Mouse (Mus musculus) stomach, postnatal 0 days (tissue): ENCODE results near the gene Ift122. TPM values are rescaled to one million over a fixed set of nuclear protein-coding genes. Genes with fewer than 3 reads are reported as not detected.
A peak's percentile ranks its signal among the peaks of the same experiment; 100 is the strongest.

ENCODE experiments used
- ATAC-seq: fragments of 200-750 bp; cut with Nextera tagmentation; 2 replicates; pipeline ENCODE4 v1.8.0; 2017; ENCODE audit not compliant: low FRiP score, low TSS enrichment
- DNase-seq: peaks from one replicate; pipeline ENCODE4 v3.0.0-alpha.2; 2016; ENCODE audit warnings: low spot score
- H3K27ac ChIP-seq: fragments of 300-500 bp; sonication (generic); replicated peaks from 2 replicates; pipeline ENCODE4 v1.5.1; 2014; ENCODE audit warnings: mild to moderate bottlenecking, control low read depth
- H3K27me3 ChIP-seq: fragments of 300-500 bp; sonication (generic); 2 replicates; pipeline ENCODE4 v1.6.1; 2014; ENCODE audit warnings: low read length; ENCODE audit not compliant: control insufficient read depth, insufficient read depth
- H3K36me3 ChIP-seq: fragments of 300-500 bp; sonication (generic); 2 replicates; pipeline ENCODE4 v1.6.1; 2014; ENCODE audit warnings: low read length, mixed read lengths; ENCODE audit not compliant: control insufficient read depth, insufficient read depth
- H3K4me1 ChIP-seq: fragments of 300-500 bp; sonication (generic); replicated peaks from 2 replicates; pipeline ENCODE4 v1.6.1; 2014; ENCODE audit warnings: antibody characterized with exemption; ENCODE audit not compliant: control insufficient read depth, insufficient read depth
- H3K4me2 ChIP-seq: fragments of 300-500 bp; sonication (generic); replicated peaks from 2 replicates; pipeline ENCODE4 v1.6.1; 2014; ENCODE audit warnings: low read depth, mild to moderate bottlenecking, control low read depth, moderate library complexity
- H3K4me3 ChIP-seq: fragments of 300-500 bp; sonication (generic); 2 replicates; pipeline ENCODE4 v1.5.1; 2014; ENCODE audit warnings: low read depth, low read length, control low read depth
- H3K9ac ChIP-seq: fragments of 300-500 bp; sonication (generic); 2 replicates; pipeline ENCODE4 v1.6.1; 2014; ENCODE audit warnings: mild to moderate bottlenecking, low read length, control low read depth, mixed read lengths
- H3K9me3 ChIP-seq: fragments of 300-500 bp; sonication (generic); 2 replicates; pipeline ENCODE4 v1.6.1; 2016; ENCODE audit warnings: low read length; ENCODE audit not compliant: control insufficient read depth
- CTCF ChIP-seq: IDR thresholded peaks from 2 replicates; pipeline ENCODE4 v1.5.1; 2016; ENCODE audit warnings: antibody characterized with exemption, low read depth, mild to moderate bottlenecking, moderate library complexity
- EP300 ChIP-seq: optimal IDR thresholded peaks from 2 replicates; pipeline ENCODE3; 2016; ENCODE audit warnings: antibody characterized with exemption
- WGBS: fragments of 180-500 bp; shearing (Covaris S2); extraction: QIAGEN DNeasy Blood & Tissue Kit; methylation state at CpG from one replicate; pipeline ENCODE4 v1.1.7; 2014; 5-methylcytosine and 5-hydroxymethylcytosine counted together
- polyA plus RNA-seq: library from polyadenylated mRNA; unstranded; fragments of >200 nt; fragmentation: Nextera tagmentation; extraction: Ambion mirVana; gene quantifications from 2 replicates; pipeline ENCODE4 v1.2.1, GENCODE M21; 2015

The Ift122 gene
- polyA plus RNA-seq, 1 experiment from 2014 or later: 4.9 TPM

DNA sequence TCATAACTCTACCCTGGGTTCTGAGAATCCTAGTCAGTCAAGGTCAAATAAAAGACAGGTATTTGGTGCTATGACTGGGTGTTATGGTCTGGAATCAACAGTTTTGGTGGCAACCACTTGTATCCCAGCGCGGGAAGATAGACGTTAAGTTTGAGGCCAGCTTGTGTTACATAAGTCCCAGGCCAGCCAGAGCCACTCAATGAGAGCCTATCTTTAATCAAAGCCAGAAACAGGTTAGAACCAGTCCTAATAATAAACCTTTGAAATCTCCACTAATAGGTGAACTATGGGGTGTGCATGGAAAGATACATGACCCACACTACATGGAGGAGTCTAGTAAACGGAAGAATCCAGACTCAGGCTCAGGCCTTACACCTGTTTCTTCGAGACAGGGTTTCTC is 14.5 kb upstream of the Ift122 start:
- no peaks in the 10 kb centered on the region; the same call in 1 of the 2 replicates for H3K36me3 ChIP-seq
- no peaks in the 10 kb centered on the region for H3K27me3 ChIP-seq
- H3K4me2 ChIP-seq: peak overlapping the region; percentile 57
- H3K27ac ChIP-seq: peak overlapping the region; percentile 49; the same call in 1 of the 2 replicates
- H3K9me3 ChIP-seq: no peaks in the 10 kb centered on the region
- 57% methylated on average over 5 of the region's 5 CpGs for WGBS
- H3K4me3 ChIP-seq: peak overlapping the region; percentile 27; the same call in 1 of the 2 replicates
- ATAC-seq (peak; percentile 43), DNase-seq (no peak)
- no peak overlapping the region for H3K9ac ChIP-seq
- H3K4me1 ChIP-seq: no peaks in the 10 kb centered on the region
- TF ChIP-seq EP300: no peak
- no peak for TF ChIP-seq CTCF

DNA sequence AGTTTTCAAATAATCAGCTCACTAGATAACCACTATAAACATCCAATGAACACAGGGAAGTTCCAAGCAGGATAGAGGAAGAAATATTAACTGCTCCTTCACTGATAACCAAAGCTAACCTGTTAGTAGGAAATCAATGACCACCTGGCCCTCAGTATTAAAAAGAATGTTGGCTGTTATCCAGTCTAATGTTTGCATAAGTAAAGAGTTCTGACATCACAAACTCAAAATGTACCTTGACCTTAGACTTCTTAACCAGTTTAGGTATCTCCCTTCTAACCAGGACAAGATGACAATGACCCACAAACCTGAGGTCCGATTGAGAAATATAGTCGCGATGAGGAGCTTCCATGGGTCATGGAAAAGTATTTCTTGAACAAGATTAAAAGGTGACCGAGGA is 8.3 kb upstream of the Ift122 start:
- no peak overlapping the region for H3K4me2 ChIP-seq
- TF ChIP-seq CTCF: no peak
- TF ChIP-seq EP300: no peak
- H3K4me1 ChIP-seq: no peaks in the 10 kb centered on the region
- no peak overlapping the region; the same call in 1 of the 2 replicates for H3K9ac ChIP-seq
- WGBS: 90% methylated on average over 4 of the region's 4 CpGs
- ATAC-seq (no peak), DNase-seq (no peak)
- no peak overlapping the region for H3K27ac ChIP-seq
- H3K4me3 ChIP-seq: no peak overlapping the region
- H3K36me3 ChIP-seq: no peaks in the 10 kb centered on the region; the same call in 1 of the 2 replicates
- H3K9me3 ChIP-seq: no peaks in the 10 kb centered on the region
- H3K27me3 ChIP-seq: no peaks in the 10 kb centered on the region

DNA sequence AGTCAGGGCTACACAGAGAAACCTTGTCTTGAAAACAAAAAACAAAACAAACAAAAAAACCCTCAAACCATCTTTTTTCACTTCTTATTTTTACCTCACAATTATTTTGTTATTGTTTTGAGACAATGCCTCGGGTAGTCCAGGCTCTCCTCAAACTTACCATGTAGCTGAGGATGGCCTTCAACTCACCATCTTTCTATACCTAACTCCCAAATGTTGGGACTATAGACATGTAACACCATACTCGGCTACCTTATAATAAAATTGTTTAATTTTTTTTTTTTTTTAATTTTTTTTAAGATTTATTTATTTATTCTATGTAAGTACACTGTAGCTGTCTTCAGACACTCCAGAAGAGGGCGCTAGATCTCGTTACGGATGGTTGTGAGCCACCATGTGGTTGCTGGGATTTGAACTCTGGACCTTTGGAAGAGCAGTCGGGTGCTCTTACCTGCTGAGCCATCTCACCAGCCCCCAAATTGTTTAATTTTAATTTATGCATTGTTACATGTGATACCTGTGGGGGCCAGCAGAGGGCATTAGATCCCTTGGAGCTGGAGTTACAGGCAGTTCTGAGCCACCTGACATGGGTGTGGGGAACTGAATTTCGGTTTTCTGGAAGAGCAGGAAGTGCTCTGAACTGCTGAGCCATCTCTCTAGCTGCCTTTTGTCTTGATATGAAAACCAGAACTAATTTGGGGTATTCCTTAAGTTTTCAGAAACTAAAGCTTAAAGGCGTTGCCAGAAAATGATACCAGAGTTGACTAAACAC is 6.4 kb upstream of the Ift122 start:
- Histone ChIP-seq H3K4me1 (no peaks in the 10 kb centered on the region), H3K36me3 (no peaks in the 10 kb centered on the region; the same call in 1 of the 2 replicates), H3K27ac (no peak overlapping the region), H3K4me3 (no peak overlapping the region), H3K9me3 (no peaks in the 10 kb centered on the region), H3K27me3 (no peaks in the 10 kb centered on the region), H3K4me2 (no peak overlapping the region), H3K9ac (no peak overlapping the region)
- TF ChIP-seq EP300: no peak
- TF ChIP-seq CTCF: peak; percentile 81
- 51% methylated on average over 5 of the region's 8 CpGs for WGBS
- peak; percentile 73 for ATAC-seq
- DNase-seq: peak; percentile 66

DNA sequence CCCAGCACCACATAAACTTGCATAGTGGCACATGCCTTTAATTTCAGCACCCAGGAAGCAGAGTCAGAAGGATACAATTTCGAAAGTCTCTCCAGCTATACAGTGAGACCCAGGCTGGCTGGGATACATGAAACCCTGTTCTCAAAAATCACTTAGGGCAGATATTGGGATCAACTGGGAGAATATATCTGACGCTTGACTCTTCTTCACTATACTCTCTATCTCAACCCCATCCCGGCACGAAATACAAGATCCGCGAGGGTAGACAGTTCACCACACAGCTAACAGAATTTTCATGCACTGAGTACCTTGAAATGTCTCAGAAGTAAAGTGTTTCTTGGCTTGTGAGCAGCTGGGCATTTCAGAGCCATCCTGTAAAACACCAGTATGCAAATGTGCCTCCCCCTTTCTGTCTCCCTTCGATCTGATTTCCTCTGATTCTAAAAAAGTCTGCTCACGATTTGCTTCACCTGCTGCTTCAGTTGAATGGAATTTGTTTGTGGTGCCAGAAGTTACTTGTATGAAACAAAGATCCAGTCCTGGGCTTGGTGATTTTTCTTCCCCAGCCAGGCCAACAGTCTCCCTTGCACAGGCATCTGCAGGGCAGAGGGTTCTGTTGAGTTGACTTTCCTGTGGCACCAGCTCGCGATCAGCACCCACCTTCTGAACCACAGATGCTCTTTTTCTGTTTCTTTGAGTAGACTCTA is 4.5 kb upstream of the Ift122 start:
- Histone ChIP-seq H3K4me1 (no peaks in the 10 kb centered on the region), H3K4me2 (no peak overlapping the region), H3K27me3 (no peaks in the 10 kb centered on the region), H3K9ac (no peak overlapping the region), H3K27ac (no peak overlapping the region), H3K9me3 (no peaks in the 10 kb centered on the region), H3K4me3 (no peak overlapping the region), H3K36me3 (no peaks in the 10 kb centered on the region)
- 91% methylated on average over 10 of the region's 10 CpGs for WGBS
- no peak for TF ChIP-seq EP300
- no peak for TF ChIP-seq CTCF
- DNase-seq (no peak), ATAC-seq (no peak)

DNA sequence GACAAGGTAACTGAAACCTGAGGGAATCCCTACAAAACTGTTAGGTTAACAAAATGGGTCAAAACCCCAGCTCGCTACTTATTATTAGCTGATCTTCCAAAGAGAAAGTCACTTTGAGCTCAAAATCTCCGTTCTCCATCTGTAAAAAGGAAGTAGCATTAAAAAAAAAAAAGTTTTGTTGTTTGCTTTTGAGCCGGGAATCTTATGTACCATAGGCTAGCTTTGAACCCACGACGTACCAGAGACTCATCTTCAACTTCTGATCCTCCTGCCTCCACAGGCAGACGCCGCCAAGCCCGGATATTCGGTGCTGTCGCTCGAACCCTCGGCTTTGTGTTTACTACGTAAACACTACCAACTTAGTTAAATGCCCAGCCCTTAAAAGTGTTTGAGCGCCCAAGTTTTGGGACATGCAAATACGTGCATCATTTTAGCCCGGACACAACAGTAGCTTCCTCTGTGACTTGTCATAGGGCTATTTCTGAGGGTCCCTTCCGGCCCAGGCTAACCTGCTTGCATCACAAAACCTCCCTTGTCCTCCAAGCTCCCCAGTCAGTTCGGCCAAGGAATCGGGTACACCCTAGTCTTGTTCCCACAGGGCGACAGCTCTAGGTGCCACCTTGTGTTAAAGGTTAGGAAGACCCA is 702 bp upstream of the Ift122 start:
- Histone ChIP-seq H3K9me3 (no peaks in the 10 kb centered on the region), H3K36me3 (no peaks in the 10 kb centered on the region), H3K9ac (peak overlapping the region; percentile 61), H3K4me1 (no peaks in the 10 kb centered on the region), H3K4me2 (peak overlapping the region; percentile 50), H3K27me3 (no peaks in the 10 kb centered on the region), H3K27ac (peak overlapping the region; percentile 86), H3K4me3 (peak overlapping the region; percentile 57)
- no peak for DNase-seq
- WGBS: 4% methylated on average over 20 of the region's 20 CpGs
- no peak; the same call in 1 of the 2 replicates for ATAC-seq
- TF ChIP-seq EP300 (no peak), CTCF (no peak)
